Mouse (Mus musculus): ENCODE data around the gene Add3.

- TF ChIP-seq NANOG (IDR thresholded peaks at IDR 0.05; ENCODE audit: borderline replicate concordance, low read length) (no peak), CTCF (conservative IDR thresholded peaks at IDR 0.05; ENCODE audit: low read length) (no peak)
Measured at GRCm38 (mm10) chr19:53190232-53190631, 50.0 kb downstream of the Add3 start.

Data from E14TG2a.4 (cell line).